Mouse (Mus musculus): ENCODE results near the gene Olfr458.
"Not testable (repeated sequence)": the region's sequence is repeated elsewhere in the genome, so short reads cannot be mapped to it uniquely, and the experiment has no call there.

Olfr458 gene

GRCm38 (mm10) chr6:42465096-42465495 is at the start of gene Olfr458:
Gene Olfr458 (minus strand): TSS chr6:42465196.
- no peak for DNase-seq (ENCODE audit: low read depth, low spot score)

- DNase-seq (ENCODE audit: low read depth, low spot score) = no peak
These were observed 48.5 kb upstream of the Olfr458 start for GRCm38 (mm10) chr6:42513461-42513860.

- DNase-seq (ENCODE audit: low read depth, low spot score) = no peak
These were observed 44.3 kb upstream of the Olfr458 start for GRCm38 (mm10) chr6:42509311-42509710.

GRCm38 (mm10) chr6:42503478-42503877 is 38.5 kb upstream of the Olfr458 start:
- DNase-seq (ENCODE audit: low read depth, low spot score) = no peak

- DNase-seq (ENCODE audit: low read depth, low spot score) = no peak
These were observed 24.7 kb upstream of the Olfr458 start for GRCm38 (mm10) chr6:42489731-42490130.

- DNase-seq (ENCODE audit: low read depth, low spot score) = no peak
These were observed 22.1 kb upstream of the Olfr458 start, which contains the start of gene Olfr456 for GRCm38 (mm10) chr6:42487114-42487513. Gene Olfr456 (minus strand): TSS chr6:42487214.

- DNase-seq (ENCODE audit: low read depth, low spot score) = no peak
These were observed 19.6 kb upstream of the Olfr458 start for GRCm38 (mm10) chr6:42484633-42485032.

GRCm38 (mm10) chr6:42476235-42476634 is 11.2 kb upstream of the Olfr458 start, which contains the start of gene Olfr457:
Gene Olfr457 (minus strand): TSS chr6:42476335.
- no peak for DNase-seq (ENCODE audit: low read depth, low spot score)

- not testable (repeated sequence) for DNase-seq (ENCODE audit: low read depth, low spot score)
These were observed 6.3 kb upstream of the Olfr458 start for GRCm38 (mm10) chr6:42471298-42471697.

- DNase-seq (ENCODE audit: low read depth, low spot score) = no peak
These were observed 5.5 kb upstream of the Olfr458 start for GRCm38 (mm10) chr6:42470542-42470941.

GRCm38 (mm10) chr6:42447381-42447780 is 17.6 kb downstream of the Olfr458 start:
- DNase-seq (ENCODE audit: low read depth, low spot score) = no peak

GRCm38 (mm10) chr6:42444491-42444890 is 20.5 kb downstream of the Olfr458 start:
- DNase-seq (ENCODE audit: low read depth, low spot score) = no peak

- no peak for DNase-seq (ENCODE audit: low read depth, low spot score)
These were observed 23.6 kb downstream of the Olfr458 start for GRCm38 (mm10) chr6:42441395-42441794.

GRCm38 (mm10) chr6:42435490-42435889 is 29.5 kb downstream of the Olfr458 start:
- no peak for DNase-seq (ENCODE audit: low read depth, low spot score)

- no peak for DNase-seq (ENCODE audit: low read depth, low spot score)
These were observed 30.6 kb downstream of the Olfr458 start, which contains the start of gene Tas2r126 for GRCm38 (mm10) chr6:42434446-42434845. Gene Tas2r126 (plus strand): TSS chr6:42434535.

- DNase-seq (ENCODE audit: low read depth, low spot score) = no peak
These were observed 31.4 kb downstream of the Olfr458 start for GRCm38 (mm10) chr6:42433554-42433953.

GRCm38 (mm10) chr6:42426337-42426736 is 38.7 kb downstream of the Olfr458 start:
- DNase-seq (ENCODE audit: low read depth, low spot score) = no peak

GRCm38 (mm10) chr6:42424472-42424871 is 40.5 kb downstream of the Olfr458 start:
- DNase-seq (ENCODE audit: low read depth, low spot score) = no peak

- no peak for DNase-seq (ENCODE audit: low read depth, low spot score)
These were observed 43.6 kb downstream of the Olfr458 start for GRCm38 (mm10) chr6:42421439-42421838.

GRCm38 (mm10) chr6:42419443-42419842 is 45.6 kb downstream of the Olfr458 start:
- DNase-seq (ENCODE audit: low read depth, low spot score) = no peak
